ENCODE assay signal across 22 mouse cellular contexts in genomic region chr7:34757513-34757912, GRCm38 (mm10). TPM values are rescaled to one million over a fixed set of nuclear protein-coding genes. Genes with fewer than 3 reads are reported as not detected.
A peak's percentile ranks its signal among the peaks of the same experiment; 100 is the strongest.
DNase-seq lines count a peak whose midpoint lies in the region; ATAC-seq and TF ChIP-seq lines count a peak whose summit lies in the region.
"Had no signal": no experiment of that assay in that cellular context is flagged by ENCODE, and none has a peak within 500 bp of the region (broad histone marks: within the 10 kb centered on the region; RNA-seq: fewer than 3 reads in every experiment).

No protein-coding gene starts in this region.

- H3K36me3 ChIP-seq in testis, adult 2 months (ENCODE audit: control insufficient read depth, insufficient read depth, low read length), result no peaks in the 10 kb centered on the region
- no peaks in the 10 kb centered on the region for H3K36me3 ChIP-seq in hindbrain, embryonic 13.5 days
- H3K36me3 ChIP-seq: embryonic facial prominence, embryonic 10.5 days; forebrain, embryonic 15.5 days; liver, embryonic 13.5 days; midbrain, embryonic 12.5 days had no signal

- ATAC-seq in hindbrain, embryonic 13.5 days (ENCODE audit: low FRiP score), result no peak
- ATAC-seq: CD4-positive, CD25-positive, alpha-beta regulatory T cell, adult 4 months; forebrain, embryonic 15.5 days had no signal

- H3K27me3 ChIP-seq in testis, adult 2 months (ENCODE audit: control insufficient read depth, insufficient read depth, low read length), result no peaks in the 10 kb centered on the region; the same call in 1 of the 2 replicates
- H3K27me3 ChIP-seq in hindbrain, embryonic 13.5 days, result no peaks in the 10 kb centered on the region
- H3K27me3 ChIP-seq: forebrain, embryonic 15.5 days; liver, embryonic 13.5 days; midbrain, embryonic 12.5 days had no signal

- H3K27ac ChIP-seq in left cerebral cortex, adult 2 months, result no peak overlapping the region
- H3K27ac ChIP-seq in testis, adult 2 months (ENCODE audit: control insufficient read depth, insufficient read depth, low read depth, low read length), result no peak overlapping the region
- H3K27ac ChIP-seq in bone marrow, adult 2 months (ENCODE audit: control insufficient read depth, insufficient read depth, low read depth, low read length, poor library complexity), result no peak overlapping the region
- no peak overlapping the region for H3K27ac ChIP-seq in hindbrain, embryonic 13.5 days
- H3K27ac ChIP-seq: embryonic facial prominence, embryonic 10.5 days; forebrain, embryonic 15.5 days; hindbrain, embryonic 14.5 days; liver, embryonic 13.5 days; macrophage; midbrain, embryonic 12.5 days had no signal

- H3K9ac ChIP-seq in hindbrain, embryonic 13.5 days, result no peak overlapping the region
- H3K9ac ChIP-seq: forebrain, embryonic 15.5 days; hindbrain, embryonic 14.5 days; liver, embryonic 13.5 days; midbrain, embryonic 12.5 days had no signal

- DNase-seq in left cerebral cortex, adult 2 months (ENCODE audit: extremely low spot score in 1 of 2, low spot score in 2 of 2), result no peak
- DNase-seq in left cerebral cortex, adult 9 months (ENCODE audit: low spot score in 2 of 2), result no peak
- no peak for DNase-seq in testis, postnatal 10 days (ENCODE audit: low spot score)
- no peak for DNase-seq in retina, embryonic 14.5 days (ENCODE audit: low spot score)
- DNase-seq: adrenal gland, postnatal 10 days; cerebellum, adult 18-20 months; cerebellum, postnatal 36 days; gastrocnemius, postnatal 14 days; kidney, adult 11 months; kidney, postnatal 36 days; liver, embryonic 13.5 days; right cerebral cortex, postnatal 4 days had no signal

- no peak for TF ChIP-seq POLR2A in testis, adult 2 months (IDR thresholded peaks at IDR 0.05; ENCODE audit: control insufficient read depth, low read depth, low read length)
- TF ChIP-seq POLR2A in bone marrow, adult 2 months (IDR thresholded peaks at IDR 0.05; ENCODE audit: borderline replicate concordance, control insufficient read depth, low read depth, low read length), result no peak

- H3K4me2 ChIP-seq in hindbrain, embryonic 13.5 days, result no peak overlapping the region
- H3K4me2 ChIP-seq: forebrain, embryonic 15.5 days; hindbrain, embryonic 14.5 days; liver, embryonic 13.5 days; midbrain, embryonic 12.5 days had no signal

- 70% methylated on average over 4 of the region's 4 CpGs for WGBS in bone marrow, adult 2 months
- WGBS in hindbrain, embryonic 13.5 days, result 74% methylated on average over 4 of the region's 4 CpGs

- no peak overlapping the region for H3K4me3 ChIP-seq in left cerebral cortex, adult 2 months
- no peak overlapping the region for H3K4me3 ChIP-seq in testis, adult 2 months (ENCODE audit: control insufficient read depth, low read depth, low read length)
- no peak overlapping the region for H3K4me3 ChIP-seq in bone marrow, adult 2 months (replicated peaks; ENCODE audit: control insufficient read depth, low read depth, low read length)
- H3K4me3 ChIP-seq in hindbrain, embryonic 13.5 days, result no peak overlapping the region
- H3K4me3 ChIP-seq: embryonic facial prominence, embryonic 10.5 days; erythroblast, embryonic 14.5 days; forebrain, embryonic 15.5 days; liver, embryonic 13.5 days; midbrain, embryonic 12.5 days had no signal

- TF ChIP-seq CTCF in left cerebral cortex, adult 2 months (IDR thresholded peaks at IDR 0.05), result peak; percentile 12; the same call in 1 of the 2 replicates
- TF ChIP-seq CTCF in testis, adult 2 months (IDR thresholded peaks at IDR 0.05; ENCODE audit: control insufficient read depth, insufficient read depth, insufficient replicate concordance, low read depth, low read length), result peak; percentile 72; the same call in 1 of the 2 replicates
- TF ChIP-seq CTCF in bone marrow, adult 2 months (IDR thresholded peaks at IDR 0.05; ENCODE audit: control insufficient read depth, insufficient read depth, low read length), result peak; percentile 25; the same call in 1 of the 2 replicates

- intact Hi-C loops in left cerebral cortex, adult 2 months (cut with DNase I), result no loop called here

- no peaks in the 10 kb centered on the region for H3K9me3 ChIP-seq in hindbrain, embryonic 13.5 days
- H3K9me3 ChIP-seq: forebrain, embryonic 15.5 days; liver, embryonic 13.5 days; midbrain, embryonic 12.5 days had no signal

- peaks cover 6% of the 10 kb centered on the region for H3K4me1 ChIP-seq in testis, adult 2 months (ENCODE audit: control insufficient read depth, insufficient read depth, low read length)
- no peaks in the 10 kb centered on the region for H3K4me1 ChIP-seq in bone marrow, adult 2 months (ENCODE audit: control insufficient read depth, insufficient read depth, low read length)
- H3K4me1 ChIP-seq in hindbrain, embryonic 13.5 days (replicated peaks), result peaks cover 37% of the 10 kb centered on the region
- H3K4me1 ChIP-seq: liver, embryonic 13.5 days had no signal

RNA-seq across cellular contexts. Expression of gene Chst8, which starts 55.0 kb away (rescaled TPM):
- 10 to 100 TPM; 20.9 to 22.0 TPM for total RNA-seq in left cerebral cortex, adult 2 months (2021)
- 0.69 TPM in 1 of 2 replicates, not detected in the other for polyA plus RNA-seq in testis, adult 2 months (2012; rRNA removed)
- not detected in 2 replicates for polyA plus RNA-seq in bone marrow, adult 2 months (2011; ENCODE audit: insufficient read depth, insufficient read length, low replicate concordance, missing spikeins)
- 18.0 and 18.3 TPM in 2 replicates for polyA plus RNA-seq in hindbrain, embryonic 13.5 days (2015; fragmentation: Nextera tagmentation; extraction: Ambion mirVana)
- polyA plus RNA-seq: erythroblast, embryonic 14.5 days; macrophage had no signal

Comparison
In these comparisons a context has a peak if more than half of its experiments do, and no peak if none do; other contexts are left out.
1. CTCF ChIP-seq: peak in every context shown above with its lines; median percentile 72 in testis, adult 2 months; 25 in bone marrow, adult 2 months; 12 in left cerebral cortex, adult 2 months.
2. RNA of gene Chst8, which starts 55.0 kb away (polyA plus RNA-seq): 18.0 to 18.3 TPM in hindbrain, embryonic 13.5 days; 0.69 TPM in testis, adult 2 months and not detected in bone marrow, adult 2 months; every median in the first group is over 10 times any median in the second.